Mouse (Mus musculus): ENCODE results near the gene Nfib. TPM values are rescaled to one million over a fixed set of nuclear protein-coding genes. Genes with fewer than 3 reads are reported as not detected.

The Nfib gene
- polyA plus RNA-seq, 1 experiment from 2014 or later = 10.4 TPM

DNA sequence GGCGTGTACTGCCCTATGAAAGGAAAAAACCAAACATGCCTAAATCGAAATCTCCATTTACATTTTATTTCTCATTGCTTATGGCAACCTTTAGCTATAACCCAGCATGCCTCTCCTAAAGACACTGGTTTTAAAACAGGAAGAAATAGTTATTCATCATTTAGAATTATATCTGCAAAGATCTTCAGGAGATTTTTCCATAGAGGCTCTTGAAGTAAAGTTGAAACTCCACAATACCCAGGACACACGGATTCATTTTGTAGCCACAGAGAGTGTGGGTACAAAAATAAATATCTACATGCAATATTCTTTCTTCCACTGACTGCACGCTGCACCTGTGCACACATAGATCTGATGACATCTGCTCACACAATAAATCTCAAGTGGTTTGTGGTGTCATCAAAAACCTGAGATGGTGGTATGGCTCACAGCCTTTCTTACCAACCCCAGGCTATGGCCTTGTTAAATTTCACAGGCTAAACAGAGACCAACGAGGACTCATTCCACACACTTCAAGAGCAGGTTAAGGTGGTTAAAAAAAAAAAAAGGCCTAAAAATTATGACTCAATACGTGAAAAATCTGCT is 189.2 kb downstream of the Nfib start:
- no peak for DNase-seq (ENCODE audit: low spot score)

DNA sequence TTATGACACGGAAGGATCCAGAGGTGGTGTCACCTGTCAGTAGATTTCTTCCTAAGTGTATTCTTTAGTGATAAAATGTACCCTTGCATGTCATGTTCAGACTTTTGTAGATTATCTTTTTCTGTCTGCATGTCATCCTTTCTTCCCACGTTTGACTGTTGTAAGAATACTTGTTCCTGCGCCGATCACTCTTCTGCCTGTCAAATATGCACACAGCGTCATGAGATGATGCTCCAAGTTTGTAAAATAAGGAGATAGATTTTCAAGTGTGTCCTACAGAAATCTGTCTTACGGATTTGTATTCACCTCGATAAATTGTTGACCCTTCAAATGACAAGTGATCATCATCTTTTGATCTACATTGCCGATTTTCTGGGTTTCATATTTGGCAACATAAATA is 190.6 kb downstream of the Nfib start:
- no peak for DNase-seq (ENCODE audit: low spot score)

DNA sequence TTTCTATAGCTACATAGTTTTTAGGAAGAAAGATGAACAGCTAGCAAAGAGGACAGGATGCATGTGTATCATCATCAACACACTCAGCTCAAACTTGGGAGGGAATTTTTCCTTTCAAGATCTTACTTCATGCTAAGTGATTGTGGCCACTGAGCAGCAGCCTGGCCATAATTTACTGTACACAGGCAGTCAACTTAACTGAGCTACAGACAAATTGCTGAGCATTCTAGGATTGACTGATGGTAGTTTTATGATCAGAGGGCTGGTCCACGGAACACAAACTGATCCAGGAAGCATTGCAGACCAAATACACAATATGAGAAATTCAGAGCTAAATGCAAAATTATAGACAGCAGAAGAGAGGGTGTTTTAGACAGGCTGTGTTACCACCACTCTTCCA is 191.2 kb downstream of the Nfib start:
- no peak for DNase-seq (ENCODE audit: low spot score)

DNA sequence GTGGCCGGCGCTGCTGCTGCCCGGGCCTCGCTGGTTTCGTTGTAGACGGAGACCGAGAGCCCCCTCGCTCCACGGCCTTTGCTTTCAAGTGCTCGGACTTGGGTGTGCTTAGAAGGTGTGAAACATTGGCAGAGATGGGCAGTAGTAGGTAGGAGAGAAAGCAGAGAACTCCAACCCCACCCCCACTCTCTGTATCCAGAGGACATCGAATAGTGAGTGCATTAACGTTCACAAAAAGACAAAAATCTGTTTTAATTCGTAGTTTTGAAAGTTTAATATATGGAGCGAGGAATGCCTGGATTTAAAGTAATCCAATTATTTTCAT is 192.2 kb downstream of the Nfib start:
- no peak for DNase-seq (ENCODE audit: low spot score)

DNA sequence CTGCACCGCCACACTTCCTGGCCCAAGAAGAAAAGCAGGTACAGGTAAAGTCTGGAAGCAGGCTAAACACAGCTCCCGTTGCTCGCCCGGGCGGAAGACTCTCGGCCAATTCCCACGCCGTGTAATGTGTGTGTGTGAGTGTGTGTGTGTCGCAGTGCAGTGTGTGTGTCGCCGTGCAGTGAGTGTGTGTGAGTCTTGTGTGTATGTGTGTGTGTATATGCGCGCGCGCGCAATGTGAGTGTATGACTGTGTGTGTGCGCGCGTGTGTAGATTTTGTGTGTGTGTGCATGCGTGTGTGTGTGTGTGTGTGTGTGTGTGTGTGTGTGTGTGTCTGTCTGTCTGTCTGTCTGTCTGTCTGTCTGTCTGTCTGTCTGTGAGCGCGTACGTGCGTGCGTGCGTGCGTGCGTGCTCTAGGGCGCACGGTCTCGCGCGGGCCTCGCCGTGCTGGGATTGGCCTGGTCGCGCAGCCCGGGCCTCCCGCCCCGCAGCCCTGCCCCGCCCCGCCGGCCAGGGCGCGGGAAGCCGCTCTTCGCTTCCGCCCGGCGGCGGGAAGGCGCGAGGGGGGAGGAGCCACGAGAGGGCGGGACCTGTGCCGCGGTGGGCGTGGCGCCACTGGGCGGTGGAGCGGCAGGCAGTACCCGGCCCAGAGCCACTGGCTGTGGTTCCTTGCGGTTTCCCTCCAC is 192.7 kb downstream of the Nfib start:
- DNase-seq (ENCODE audit: low spot score) = peak; percentile 57

DNA sequence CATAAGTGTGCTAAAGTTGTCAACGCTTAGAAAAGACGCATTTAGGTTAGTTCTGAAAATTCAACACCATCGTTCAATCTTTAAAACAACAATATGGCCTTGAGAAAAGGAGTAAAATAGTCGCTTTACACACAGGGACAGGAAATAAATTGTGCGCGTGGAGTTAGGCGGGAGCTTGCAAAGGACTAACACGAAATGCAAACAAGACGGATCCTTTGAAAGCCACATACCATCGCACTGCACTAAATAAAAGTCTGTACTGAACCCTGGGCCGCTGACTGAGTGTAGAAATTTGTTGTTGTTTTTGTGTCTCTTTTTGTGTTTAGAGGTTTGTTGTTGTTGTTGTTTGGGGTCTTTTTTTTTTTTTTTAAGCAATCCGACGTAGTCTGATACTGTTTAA is 193.2 kb downstream of the Nfib start:
- DNase-seq (ENCODE audit: low spot score) = no peak

DNA sequence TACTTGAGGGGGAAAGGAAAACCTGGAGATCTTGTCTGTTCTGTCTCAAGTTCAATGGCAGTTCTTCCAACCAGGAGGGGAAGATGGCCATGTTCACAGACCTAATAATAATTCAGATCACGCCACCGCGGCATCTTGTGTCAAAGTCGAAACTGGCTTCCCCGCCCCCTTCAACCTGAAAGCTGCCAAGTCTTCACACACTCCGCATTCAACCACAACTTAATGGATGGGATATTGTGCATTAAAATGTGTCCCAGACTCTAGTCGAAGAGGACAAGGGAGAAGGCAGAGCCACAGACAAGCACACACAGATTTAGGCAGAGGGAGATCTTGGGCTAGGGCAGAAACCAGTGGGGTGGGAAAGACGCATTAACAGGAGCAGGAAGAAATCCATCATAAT is 194.0 kb downstream of the Nfib start:
- no peak for DNase-seq (ENCODE audit: low spot score)

DNA sequence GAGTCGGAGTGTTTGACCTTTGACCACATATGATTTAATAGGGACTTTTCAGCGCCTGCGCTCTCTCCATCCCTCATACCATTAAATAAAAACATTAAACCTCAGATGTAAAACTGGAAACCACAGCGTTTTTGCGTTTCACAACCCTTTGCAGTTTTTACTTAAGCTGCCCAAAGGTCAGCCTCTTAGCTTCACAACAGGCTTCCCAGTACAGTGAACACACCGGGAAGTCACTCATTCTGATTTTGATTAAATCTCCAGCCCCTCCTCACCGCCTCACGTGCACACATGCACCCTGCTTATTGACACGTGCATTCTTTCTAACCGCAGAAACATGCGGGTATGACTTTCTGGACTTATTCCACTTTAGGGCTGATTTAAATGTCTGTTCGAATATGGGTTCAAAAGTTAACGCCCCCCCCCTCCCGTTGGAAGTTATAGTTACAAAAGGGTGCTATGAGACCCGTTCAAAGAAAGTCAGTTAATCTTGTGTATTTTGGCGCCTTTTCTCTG is 194.5 kb downstream of the Nfib start:
- DNase-seq (ENCODE audit: low spot score) = no peak

DNA sequence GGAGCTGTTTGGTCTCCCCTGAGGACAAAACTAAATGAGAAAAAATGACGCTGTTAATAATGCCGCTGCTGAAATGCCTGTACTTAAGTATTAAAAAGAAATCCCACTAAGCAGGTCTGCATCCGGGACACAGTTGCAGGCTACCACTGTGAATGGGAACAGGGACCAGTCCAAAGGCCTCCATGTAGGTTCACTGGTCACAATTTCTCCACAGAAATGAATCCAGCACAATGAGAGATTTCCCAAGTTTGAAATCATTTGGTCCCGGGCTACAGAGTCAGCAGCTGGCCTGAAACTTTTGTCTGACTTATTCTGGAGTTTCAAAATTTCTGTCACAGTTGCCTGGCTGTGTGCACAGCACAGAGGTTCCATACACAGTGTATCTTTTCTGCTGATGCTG is 195.8 kb downstream of the Nfib start:
- DNase-seq (ENCODE audit: low spot score) = no peak

DNA sequence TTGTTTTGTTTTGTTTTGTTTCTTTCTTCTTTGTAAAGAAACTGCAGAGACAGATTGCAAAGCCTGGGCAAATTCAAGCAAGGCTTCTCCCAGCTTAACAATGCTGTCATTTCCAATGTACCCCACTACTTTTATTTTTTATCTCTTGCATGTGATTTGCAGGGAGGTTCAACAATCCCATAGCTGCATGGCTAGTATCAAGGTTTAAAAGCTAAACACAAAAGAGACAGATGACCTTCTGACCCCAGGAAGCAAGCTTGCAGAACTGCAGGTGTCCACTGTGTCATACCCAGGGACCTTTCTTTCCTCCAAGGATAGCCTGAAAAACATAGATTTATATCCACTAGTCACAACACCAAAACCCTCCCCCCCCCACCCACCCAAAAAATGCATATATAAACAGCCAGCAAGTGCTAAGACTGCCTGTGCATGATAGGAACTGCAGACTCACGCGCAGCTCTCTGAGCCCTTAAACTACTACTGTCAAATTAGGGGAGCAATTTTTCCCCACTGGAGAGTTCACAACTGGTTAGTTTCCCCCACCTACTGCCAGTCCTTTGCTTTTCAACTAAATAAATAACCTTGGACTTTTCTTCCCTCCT is 196.3 kb downstream of the Nfib start:
- no peak for DNase-seq (ENCODE audit: low spot score)

DNA sequence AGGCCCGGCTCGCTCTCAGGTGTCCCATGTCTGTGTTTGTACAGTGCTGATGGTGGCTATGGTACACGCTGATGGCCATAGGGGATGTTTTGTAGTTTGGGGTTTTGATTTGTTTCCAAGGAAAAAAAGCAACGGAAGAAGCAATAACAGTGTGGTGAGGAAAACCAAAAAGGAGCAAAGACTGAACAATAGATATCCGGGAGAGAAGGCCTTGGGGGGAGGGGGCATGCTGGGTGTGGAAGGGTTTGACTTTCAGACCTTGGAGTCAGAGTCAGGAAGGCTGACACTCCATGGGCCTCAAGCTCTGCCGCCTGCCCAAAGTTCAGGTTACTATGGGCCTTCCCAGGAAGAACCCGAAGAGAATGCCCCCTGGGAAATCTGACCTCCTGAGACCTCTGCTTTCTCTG is 197.3 kb downstream of the Nfib start:
- no peak for DNase-seq (ENCODE audit: low spot score)

DNA sequence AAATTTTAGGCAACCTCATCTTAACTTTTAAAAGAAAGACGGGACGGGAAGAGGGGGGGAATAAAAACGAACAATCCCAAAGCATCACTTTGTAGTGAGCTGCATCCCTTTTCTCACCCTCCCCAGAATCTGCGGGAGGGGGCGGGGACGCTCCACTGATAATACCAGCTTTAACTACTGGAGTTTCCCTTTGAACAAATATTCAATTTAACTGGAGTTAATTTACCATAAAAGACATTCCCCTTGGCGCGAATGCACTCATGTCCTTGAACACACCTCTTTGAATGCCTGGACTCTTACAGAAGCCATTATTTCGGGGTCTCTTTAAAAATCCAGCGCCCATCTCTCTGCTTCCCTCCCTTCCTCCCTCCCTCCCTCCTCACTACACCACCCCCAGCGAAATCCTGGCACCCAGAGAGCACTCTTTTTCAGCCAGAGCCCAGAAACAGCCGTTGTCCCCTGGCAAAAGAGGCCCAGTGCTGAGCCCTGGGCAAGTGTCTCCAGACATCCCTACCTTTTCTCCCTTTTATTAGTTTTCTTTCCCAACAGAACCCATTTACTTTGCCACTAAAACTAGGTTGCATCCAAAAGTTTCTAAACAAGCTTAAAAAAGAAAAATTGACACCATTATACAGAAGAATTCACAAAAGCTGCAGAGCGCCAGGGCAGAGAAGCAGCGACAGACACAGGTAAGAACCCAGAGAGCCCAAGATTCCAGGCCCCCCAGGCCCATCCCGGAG is 197.8 kb downstream of the Nfib start:
- no peak for DNase-seq (ENCODE audit: low spot score)

DNA sequence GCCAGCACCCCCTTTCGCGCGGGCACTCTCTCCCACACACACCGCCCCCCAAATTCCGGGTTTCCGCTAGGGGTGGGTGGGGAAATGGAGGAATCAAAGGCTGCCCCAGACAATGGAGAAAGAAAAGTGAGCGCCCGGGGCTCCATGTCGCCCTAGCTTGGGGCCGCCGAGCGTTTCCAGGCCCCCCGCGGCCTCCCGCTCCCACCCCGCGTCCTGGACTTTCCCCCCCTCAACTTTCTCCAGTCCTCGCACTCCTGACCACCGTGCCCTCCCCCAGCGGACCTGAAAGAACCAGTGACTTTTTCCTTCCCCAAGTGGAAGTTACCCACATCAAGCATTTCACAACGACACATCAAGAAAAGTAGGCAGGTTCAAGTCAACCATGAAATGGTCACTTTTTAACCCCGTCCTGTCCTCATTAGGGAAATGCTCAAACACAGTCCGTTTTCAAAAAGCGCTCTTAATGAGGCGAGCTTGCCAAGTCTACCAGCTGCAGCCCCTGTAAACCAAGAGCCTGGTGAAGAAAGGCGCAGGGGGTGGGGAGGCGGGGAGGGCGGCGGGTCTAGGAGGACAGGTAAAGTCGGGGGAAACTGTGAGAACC is 198.7 kb downstream of the Nfib start:
- DNase-seq (ENCODE audit: low spot score) = no peak

DNA sequence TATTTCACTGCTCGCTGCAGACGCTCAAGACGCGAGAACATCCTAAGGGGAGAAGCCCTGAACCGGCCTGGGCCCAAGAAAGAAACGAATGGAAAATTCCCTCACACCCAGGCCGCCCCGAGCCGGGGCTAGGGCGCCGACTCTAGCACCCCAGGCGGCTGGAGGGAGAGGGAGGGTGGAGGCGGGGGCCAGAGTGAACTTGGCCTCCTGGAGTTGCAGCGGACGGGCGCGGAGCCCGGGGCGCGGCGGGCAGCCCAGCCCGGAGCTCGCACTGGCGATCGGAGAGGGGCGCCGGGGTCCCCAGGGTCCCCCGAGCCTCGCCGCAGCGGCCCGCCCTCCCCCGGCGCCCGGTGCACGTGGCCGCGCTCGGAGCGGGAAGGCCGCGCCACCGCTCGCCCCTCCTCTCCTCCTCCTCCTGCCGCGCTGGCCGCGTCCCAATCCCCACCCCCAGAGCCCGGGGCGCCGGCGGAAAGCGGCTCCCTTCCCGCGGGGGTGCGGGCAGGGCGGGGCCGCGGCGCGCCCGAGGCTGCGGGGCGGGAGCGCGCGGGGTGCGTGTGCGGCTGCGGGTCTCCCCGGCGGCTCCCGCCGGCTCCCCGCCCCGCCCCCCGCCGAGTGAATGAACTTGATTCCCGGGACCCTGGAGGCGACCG is 199.3 kb downstream of the Nfib start:
- DNase-seq (ENCODE audit: low spot score) = no peak

DNA sequence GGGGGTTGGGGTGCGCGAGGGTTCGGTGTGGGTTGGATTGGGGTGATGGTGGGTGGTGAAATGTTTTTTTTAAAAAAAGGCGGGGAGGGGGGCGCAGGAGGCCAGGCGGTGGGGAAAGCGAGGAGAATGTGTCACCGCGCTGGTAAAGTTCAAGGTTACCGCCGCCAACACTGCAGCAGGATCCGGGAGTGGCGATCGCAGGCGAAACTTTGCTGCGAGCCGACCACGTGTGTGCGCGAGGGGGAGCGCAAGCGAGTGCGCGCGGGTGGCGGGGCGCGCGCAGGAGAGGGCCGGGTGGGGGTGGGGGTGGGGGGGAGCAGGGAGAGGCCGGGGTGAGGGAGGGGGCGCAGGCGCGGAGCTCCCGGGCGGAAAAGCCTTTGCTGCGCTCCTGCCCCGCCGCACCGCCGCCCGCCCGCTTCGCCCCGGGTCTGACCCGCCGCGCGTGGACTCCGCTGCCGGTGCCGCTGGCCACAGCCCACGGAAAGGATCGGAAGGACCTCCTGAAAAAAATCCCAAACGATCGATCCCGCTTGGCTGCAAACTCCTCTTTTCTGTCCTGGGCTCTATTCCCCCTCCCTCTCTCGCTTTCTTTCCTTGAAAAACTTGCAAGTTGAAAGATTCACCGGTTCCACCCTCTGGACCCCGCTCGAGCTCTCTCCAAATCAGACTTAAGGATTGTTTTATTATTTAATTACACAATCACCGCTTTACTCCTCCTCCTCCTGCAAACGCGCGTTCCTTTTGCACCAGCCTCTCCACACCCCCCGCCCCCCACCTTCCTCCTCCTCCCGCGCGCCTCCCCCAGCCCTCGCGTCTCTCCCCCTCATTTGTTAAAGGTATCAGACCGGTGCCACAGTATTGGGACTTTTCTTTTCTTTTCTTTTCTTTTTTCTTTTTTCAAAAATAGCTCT is 200.2 kb downstream of the Nfib start:
- no peak for DNase-seq (ENCODE audit: low spot score)

DNA sequence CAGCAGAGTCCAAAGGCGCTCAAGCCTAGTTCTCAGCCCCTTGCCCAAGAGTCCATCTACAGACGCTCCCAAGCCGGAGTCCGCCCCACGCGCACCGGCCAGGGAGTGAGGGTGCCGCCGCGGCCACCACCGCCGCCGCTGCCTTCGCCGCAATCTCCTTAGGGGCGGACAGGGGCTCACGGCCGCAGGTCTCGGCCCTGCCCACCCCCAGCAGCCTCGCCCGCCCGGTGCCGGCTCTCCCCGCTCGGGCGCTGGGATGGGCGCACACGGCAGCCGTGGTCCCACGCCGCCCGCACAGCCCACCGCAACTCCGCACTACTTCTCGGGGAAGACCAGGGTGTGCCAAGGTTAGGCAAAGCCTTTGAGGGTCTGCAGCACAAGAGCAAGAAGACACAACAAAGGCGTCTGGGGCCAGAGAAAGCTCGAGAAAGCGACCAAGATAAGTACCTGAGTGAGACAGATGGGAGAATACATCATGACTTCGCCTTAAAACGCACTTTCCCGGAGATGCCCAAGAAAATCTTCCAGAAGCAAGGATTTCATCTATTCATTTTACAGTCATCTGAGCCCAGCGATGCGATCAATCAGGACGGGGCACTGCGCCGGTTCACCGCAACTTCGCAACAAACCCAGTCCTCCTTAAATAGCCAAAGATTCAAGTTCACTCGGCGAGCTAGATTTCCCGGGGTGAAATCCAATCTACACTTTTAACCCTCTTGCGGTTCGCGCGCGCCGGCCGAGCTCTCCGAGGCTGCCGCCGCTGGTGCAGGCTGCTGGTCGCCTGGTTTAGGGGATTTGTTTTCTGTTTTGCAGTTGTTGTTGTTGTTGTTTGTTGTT is 201.0 kb downstream of the Nfib start:
- no peak for DNase-seq (ENCODE audit: low spot score)

DNA sequence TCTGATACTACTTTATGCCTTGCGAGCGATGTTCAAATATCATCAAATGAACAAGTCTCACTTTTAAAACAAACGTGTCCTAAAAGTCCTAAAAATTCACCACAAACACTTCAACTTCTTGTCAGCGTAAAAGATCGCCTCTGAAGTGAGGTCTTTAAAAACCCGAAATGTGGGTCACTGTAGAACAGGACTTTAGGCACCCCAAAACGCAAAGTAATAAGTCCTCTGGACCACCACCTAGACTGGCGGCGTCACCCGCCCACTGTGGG is 201.6 kb downstream of the Nfib start:
- DNase-seq (ENCODE audit: low spot score) = no peak

DNA sequence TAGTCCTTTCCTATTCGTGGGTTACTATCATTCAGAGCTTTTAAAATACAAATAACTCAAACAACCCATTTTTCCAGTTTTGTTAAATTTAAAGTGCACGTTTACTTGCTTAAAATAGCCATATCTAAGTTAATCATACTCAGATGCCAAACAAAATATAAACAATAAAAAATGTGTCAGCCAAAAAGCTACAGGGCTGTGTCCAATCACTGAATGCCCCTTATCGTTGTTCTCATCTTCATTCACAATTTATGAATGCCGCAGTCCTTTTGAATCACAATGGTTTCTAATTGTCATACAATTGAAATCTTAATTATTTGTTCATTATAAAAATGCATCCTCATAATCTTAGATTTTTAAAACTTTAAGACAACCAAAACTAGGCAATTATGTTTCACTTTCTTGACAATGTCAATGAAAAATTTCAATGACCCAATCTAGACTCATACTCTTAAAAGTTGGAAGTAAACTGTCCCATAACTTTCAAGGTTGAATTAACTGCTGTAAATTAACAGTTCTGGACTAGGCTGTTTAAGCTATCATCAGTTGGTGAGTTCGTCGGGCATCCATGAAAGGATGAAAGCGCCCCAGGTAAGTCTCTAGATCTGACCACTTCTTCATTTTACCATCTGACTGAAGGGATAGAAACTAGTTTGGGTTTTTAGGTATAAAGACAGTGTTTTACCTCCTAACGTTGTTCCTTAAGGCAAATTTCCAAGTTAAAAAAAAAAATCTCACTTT is 202.1 kb downstream of the Nfib start:
- DNase-seq (ENCODE audit: low spot score) = no peak

DNA sequence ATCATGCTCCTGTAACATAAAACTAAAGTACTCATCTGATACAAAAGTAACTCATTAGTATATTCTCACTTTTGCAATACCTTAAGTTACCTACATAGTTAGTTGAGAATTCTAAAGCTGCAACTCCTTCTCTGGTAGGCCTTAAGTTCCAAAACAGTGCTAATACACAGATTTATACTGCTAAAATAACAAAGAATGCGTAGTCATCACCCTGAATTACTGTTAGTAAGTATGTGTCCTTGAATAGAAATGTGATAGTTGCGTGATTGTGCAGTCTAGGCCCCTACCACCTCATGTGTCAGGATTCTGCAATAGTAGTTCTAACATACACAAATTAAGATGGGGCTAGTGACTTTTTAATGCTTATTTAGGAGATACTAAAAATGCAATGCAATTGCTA is 202.9 kb downstream of the Nfib start:
- DNase-seq (ENCODE audit: low spot score) = no peak

Data from thymus, postnatal 0 days (tissue).